Mouse (Mus musculus): ENCODE measurements at regions not wholly inside any gene's neighbourhood (a gene's known extent, or its start where the extent isn't known, plus 50 kb on each side); places are given as distances from the start of the nearest gene placed in this dataset.

- DNase-seq = no peak
Observed at GRCm38 (mm10) chr17:80891656-80892055, 52.8 kb upstream of the Tmem178 start.

- no peak for DNase-seq
Observed at GRCm38 (mm10) chr17:80889095-80889494, 55.3 kb upstream of the Tmem178 start.

GRCm38 (mm10) chr17:80887749-80888119 lies 56.7 kb upstream of the Tmem178 start:
- DNase-seq = no peak

GRCm38 (mm10) chr17:80887021-80887748 lies 57.2 kb upstream of the Tmem178 start:
- DNase-seq = peak; percentile 28

GRCm38 (mm10) chr17:80886211-80886701 lies 58.2 kb upstream of the Tmem178 start:
- peak; percentile 25 for DNase-seq

- DNase-seq = no peak
Observed at GRCm38 (mm10) chr17:80885706-80886105, 58.7 kb upstream of the Tmem178 start.

GRCm38 (mm10) chr17:80884886-80885285 lies 59.5 kb upstream of the Tmem178 start:
- DNase-seq = no peak

GRCm38 (mm10) chr17:80882476-80882875 lies 62.0 kb upstream of the Tmem178 start:
- no peak for DNase-seq

GRCm38 (mm10) chr17:80880325-80880724 lies 64.1 kb upstream of the Tmem178 start:
- DNase-seq = no peak

GRCm38 (mm10) chr17:80875352-80876044 lies 68.9 kb upstream of the Tmem178 start:
- peak; percentile 75 for DNase-seq

GRCm38 (mm10) chr17:80870965-80871364 lies 73.5 kb upstream of the Tmem178 start:
- DNase-seq = no peak

GRCm38 (mm10) chr17:80862338-80862737 lies 82.1 kb upstream of the Tmem178 start:
- no peak for DNase-seq

GRCm38 (mm10) chr17:80846996-80847810 lies 97.2 kb upstream of the Tmem178 start:
- peak; percentile 61 for DNase-seq

GRCm38 (mm10) chr17:80845349-80845748 lies 99.1 kb upstream of the Tmem178 start:
- DNase-seq = no peak

GRCm38 (mm10) chr17:80841903-80842302 lies 102.5 kb upstream of the Tmem178 start:
- DNase-seq = no peak

GRCm38 (mm10) chr17:80840896-80841295 lies 103.5 kb upstream of the Tmem178 start:
- DNase-seq = no peak

GRCm38 (mm10) chr17:80840452-80840851 lies 104.0 kb upstream of the Tmem178 start:
- DNase-seq = no peak

- no peak for DNase-seq
Observed at GRCm38 (mm10) chr17:80834701-80835100, 106.4 kb upstream of the Map4k3 start.

GRCm38 (mm10) chr17:80834176-80834517 lies 105.9 kb upstream of the Map4k3 start:
- no peak for DNase-seq

- no peak for DNase-seq
Observed at GRCm38 (mm10) chr17:80833355-80834175, 105.3 kb upstream of the Map4k3 start.

- no peak for DNase-seq
Observed at GRCm38 (mm10) chr17:80831686-80832085, 103.4 kb upstream of the Map4k3 start.

GRCm38 (mm10) chr17:80827896-80828295 lies 99.6 kb upstream of the Map4k3 start:
- no peak for DNase-seq

GRCm38 (mm10) chr17:80827361-80827760 lies 99.1 kb upstream of the Map4k3 start:
- no peak for DNase-seq
